Comparison of ENCODE assay signal across 13 mouse cellular contexts in genomic region chr16:22795497-22795896, GRCm38 (mm10). TPM values are rescaled to one million over a fixed set of nuclear protein-coding genes. Genes with fewer than 3 reads are reported as not detected.
DNase-seq lines count a peak whose midpoint lies in the region; ATAC-seq and TF ChIP-seq lines count a peak whose summit lies in the region.
"Had no signal": no experiment of that assay in that cellular context is flagged by ENCODE, and none has a peak within 500 bp of the region (broad histone marks: within the 10 kb centered on the region; RNA-seq: fewer than 3 reads in every experiment).

No protein-coding gene starts in this region.

- TF ChIP-seq CTCF in heart, adult 2 months (IDR thresholded peaks at IDR 0.05) = peak; percentile 70
- peak; percentile 30; the same call in 1 of the 2 replicates for TF ChIP-seq CTCF in small intestine, adult 2 months (IDR thresholded peaks at IDR 0.05; ENCODE audit: extremely low read depth, insufficient read length, insufficient replicate concordance, low read depth, low read length)

- H3K9ac ChIP-seq in heart, adult 2 months (ENCODE audit: low read depth, low read length) = no peak overlapping the region
- H3K9ac ChIP-seq in midbrain, embryonic 11.5 days (ENCODE audit: low read length) = no peak overlapping the region
- no peak overlapping the region for H3K9ac ChIP-seq in midbrain, embryonic 13.5 days (replicated peaks)

- TF ChIP-seq EP300 in heart, adult 2 months (IDR thresholded peaks at IDR 0.05; ENCODE audit: insufficient read depth, low read depth, low read length) = no peak

- ATAC-seq in midbrain, embryonic 11.5 days (ENCODE audit: low FRiP score) = no peak
- no peak for ATAC-seq in midbrain, embryonic 13.5 days

- no peak overlapping the region for H3K4me3 ChIP-seq in heart, adult 2 months
- H3K4me3 ChIP-seq in midbrain, embryonic 11.5 days (ENCODE audit: low read depth, low read length) = no peak overlapping the region
- H3K4me3 ChIP-seq in midbrain, embryonic 13.5 days (replicated peaks) = no peak overlapping the region
- no peak overlapping the region for H3K4me3 ChIP-seq in small intestine, adult 2 months (ENCODE audit: low read depth, low read length)
- H3K4me3 ChIP-seq: myocyte had no signal

- no peak overlapping the region for H3K4me2 ChIP-seq in midbrain, embryonic 11.5 days
- H3K4me2 ChIP-seq in midbrain, embryonic 13.5 days (replicated peaks) = no peak overlapping the region

- H3K36me3 ChIP-seq in heart, adult 2 months (ENCODE audit: control insufficient read depth, insufficient read depth, low read length) = no peaks in the 10 kb centered on the region
- no peaks in the 10 kb centered on the region for H3K36me3 ChIP-seq in midbrain, embryonic 11.5 days (ENCODE audit: control insufficient read depth, insufficient read depth, low read length)
- no peaks in the 10 kb centered on the region for H3K36me3 ChIP-seq in midbrain, embryonic 13.5 days
- no peaks in the 10 kb centered on the region for H3K36me3 ChIP-seq in small intestine, adult 2 months (ENCODE audit: control insufficient read depth, insufficient read depth, low read length)

- 78% methylated on average over 3 of the region's 3 CpGs for WGBS in heart, adult 2 months
- 73% methylated on average over 3 of the region's 3 CpGs for WGBS in midbrain, embryonic 11.5 days
- WGBS in midbrain, embryonic 13.5 days = 49% methylated on average over 3 of the region's 3 CpGs
- 79% methylated on average over 3 of the region's 3 CpGs for WGBS in small intestine, adult 2 months

- H3K27me3 ChIP-seq in heart, adult 2 months (ENCODE audit: control insufficient read depth, insufficient read depth, low read length) = no peaks in the 10 kb centered on the region
- H3K27me3 ChIP-seq in midbrain, embryonic 11.5 days (ENCODE audit: control insufficient read depth, insufficient read depth, low read length) = peaks cover 20% of the 10 kb centered on the region
- peaks cover 76% of the 10 kb centered on the region for H3K27me3 ChIP-seq in midbrain, embryonic 13.5 days
- H3K27me3 ChIP-seq in small intestine, adult 2 months (ENCODE audit: control insufficient read depth, insufficient read depth, low read length) = no peaks in the 10 kb centered on the region

- no peak for TF ChIP-seq POLR2A in heart, adult 2 months (IDR thresholded peaks at IDR 0.05; ENCODE audit: insufficient read depth, low read depth, low read length)
- TF ChIP-seq POLR2A in small intestine, adult 2 months (IDR thresholded peaks at IDR 0.05; ENCODE audit: low read depth, low read length) = no peak

- DNase-seq in heart, adult 2 months = peak in 1 of 2 experiments; percentile 10
- DNase-seq in heart, postnatal 25 days (ENCODE audit: low spot score) = no peak
- peak; percentile 86 for DNase-seq in midbrain, embryonic 11.5 days (ENCODE audit: low spot score, missing footprints)
- peak; percentile 66 for DNase-seq in embryo, embryonic 10 days (ENCODE audit: low spot score)
- no peak for DNase-seq in thymus, postnatal 0 days (ENCODE audit: low spot score)
- no peak for DNase-seq in ovary, postnatal 10 days (ENCODE audit: low spot score)

- H3K27ac ChIP-seq in heart, adult 2 months = no peak overlapping the region
- H3K27ac ChIP-seq in midbrain, embryonic 11.5 days (ENCODE audit: low read depth, low read length) = no peak overlapping the region
- no peak overlapping the region for H3K27ac ChIP-seq in midbrain, embryonic 13.5 days
- H3K27ac ChIP-seq in small intestine, adult 2 months (ENCODE audit: insufficient read depth, low read depth, low read length) = no peak overlapping the region

- intact Hi-C loops in heart, adult 2 months (cut with DNase I) = no loop called here
- intact Hi-C loops in heart, postnatal 25 days (cut with DNase I) = no loop called here

- no peaks in the 10 kb centered on the region for H3K4me1 ChIP-seq in heart, adult 2 months (ENCODE audit: control insufficient read depth, insufficient read depth, low read length)
- peaks cover 9% of the 10 kb centered on the region for H3K4me1 ChIP-seq in midbrain, embryonic 11.5 days (ENCODE audit: control insufficient read depth, insufficient read depth, low read length)
- peaks cover 13% of the 10 kb centered on the region for H3K4me1 ChIP-seq in midbrain, embryonic 13.5 days (replicated peaks)
- no peaks in the 10 kb centered on the region for H3K4me1 ChIP-seq in small intestine, adult 2 months (ENCODE audit: control insufficient read depth, insufficient read depth, insufficient read length, low read length)

- H3K79me2 ChIP-seq in heart, adult 2 months (replicated peaks; ENCODE audit: control insufficient read depth, insufficient read depth, low read length) = no peaks in the 10 kb centered on the region

- H3K9me3 ChIP-seq in midbrain, embryonic 11.5 days (ENCODE audit: control insufficient read depth, low read length) = no peaks in the 10 kb centered on the region
- no peaks in the 10 kb centered on the region for H3K9me3 ChIP-seq in midbrain, embryonic 13.5 days

RNA-seq across cellular contexts. Expression of gene Crygs, which starts 15.9 kb away (rescaled TPM):
- not detected for total RNA-seq in heart, adult 2 months (2021)
- not detected in 2 replicates for polyA plus RNA-seq in heart, adult 2 months (2012; rRNA removed)
- not detected for total RNA-seq in heart, postnatal 25 days (2021)
- 0.26 TPM in 1 of 2 replicates, not detected in the other for polyA plus RNA-seq in midbrain, embryonic 11.5 days (2014; fragmentation: Nextera tagmentation; extraction: Ambion mirVana)
- not detected in 2 replicates for polyA plus RNA-seq in midbrain, embryonic 13.5 days (2015; fragmentation: Nextera tagmentation; extraction: Ambion mirVana)
- not detected in 2 replicates for polyA plus RNA-seq in small intestine, adult 2 months (2012; rRNA removed)
- 0.38 TPM in 1 of 2 replicates, not detected in the other for polyA plus RNA-seq in thymus, postnatal 0 days (2015; fragmentation: Nextera tagmentation; extraction: Ambion mirVana)
- total RNA-seq: MEL had no signal
- polyA plus RNA-seq: heart, embryonic 14.5 days; limb, embryonic 11.5 days; myocyte; stomach, embryonic 14.5 days had no signal

Comparison
In these comparisons a context has a peak if more than half of its experiments do, and no peak if none do; other contexts are left out.
1. DNase-seq: peak in midbrain, embryonic 11.5 days (single experiment) and embryo, embryonic 10 days (single experiment); none in heart, postnatal 25 days (single experiment), thymus, postnatal 0 days (single experiment) and ovary, postnatal 10 days (single experiment).